Mouse (Mus musculus) cerebellum, postnatal 10 days (tissue): ENCODE results near the gene Pknox2.

Experiments used
- DNase-seq, 2 experiments: peaks; one replicate each; pipeline ENCODE4 v3.0.0; 2021; ENCODE audit warnings: mixed read lengths in 2 of 2

Pknox2 gene

DNA sequence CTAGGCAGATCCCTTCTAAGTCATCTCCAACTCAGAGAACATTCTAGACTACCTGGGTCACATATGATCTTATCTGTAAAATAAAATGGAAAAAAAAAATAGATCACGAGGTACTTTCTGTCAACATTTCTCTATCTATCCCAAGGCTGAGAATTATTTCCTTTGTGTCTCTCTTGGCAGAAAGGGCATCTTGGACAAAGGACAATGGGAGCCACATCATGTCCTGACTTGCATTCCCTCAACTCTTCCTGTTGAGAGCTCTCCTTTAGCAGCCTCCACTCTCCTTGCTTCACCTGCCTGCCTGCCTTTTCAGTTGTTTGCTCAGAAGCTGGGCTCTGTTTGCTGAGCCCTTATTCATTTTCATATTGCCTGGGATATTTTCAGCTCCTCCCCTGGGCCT, 103.0 kb downstream of the Pknox2 start:
- no peak for DNase-seq

DNA sequence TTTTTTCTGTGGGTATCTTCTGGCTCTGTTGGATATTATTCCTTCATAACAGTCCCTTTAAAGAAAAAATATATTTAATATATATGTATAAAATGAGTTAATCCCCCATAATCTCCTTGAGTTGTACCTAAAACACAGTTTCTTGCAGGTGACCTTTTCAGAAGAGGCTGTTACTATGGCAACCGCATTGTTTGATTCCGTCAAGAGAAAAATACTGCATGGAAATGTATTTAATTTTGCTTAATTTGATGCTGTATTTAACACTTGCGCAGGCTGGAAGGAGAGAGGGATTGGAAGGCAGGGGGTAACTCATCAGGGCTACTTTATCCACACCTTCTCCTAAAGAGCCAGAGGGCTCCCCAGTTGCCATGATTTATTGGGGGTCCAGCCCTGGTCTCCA, 108.3 kb downstream of the Pknox2 start:
- no peak for DNase-seq

DNA sequence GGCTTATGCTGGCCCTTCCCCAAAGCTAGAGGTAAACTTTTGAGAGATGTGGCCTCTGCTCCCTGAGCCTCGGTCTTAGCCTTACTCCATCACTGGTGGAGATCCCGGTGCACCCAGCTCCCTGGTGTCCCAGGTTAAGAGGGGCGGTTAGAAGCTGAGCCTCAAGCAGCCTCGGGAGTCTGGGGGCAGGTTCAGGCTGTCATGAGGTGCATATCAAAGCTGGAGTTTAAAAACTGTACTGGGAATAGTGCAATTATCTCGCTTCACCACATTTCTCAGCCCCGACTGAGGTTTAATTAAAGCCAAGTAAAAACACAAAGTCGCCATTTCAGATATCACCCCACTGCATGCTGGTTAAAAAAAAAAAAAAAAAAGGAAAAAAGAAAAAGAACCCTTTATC, 108.8 kb downstream of the Pknox2 start:
- DNase-seq, result no peak

DNA sequence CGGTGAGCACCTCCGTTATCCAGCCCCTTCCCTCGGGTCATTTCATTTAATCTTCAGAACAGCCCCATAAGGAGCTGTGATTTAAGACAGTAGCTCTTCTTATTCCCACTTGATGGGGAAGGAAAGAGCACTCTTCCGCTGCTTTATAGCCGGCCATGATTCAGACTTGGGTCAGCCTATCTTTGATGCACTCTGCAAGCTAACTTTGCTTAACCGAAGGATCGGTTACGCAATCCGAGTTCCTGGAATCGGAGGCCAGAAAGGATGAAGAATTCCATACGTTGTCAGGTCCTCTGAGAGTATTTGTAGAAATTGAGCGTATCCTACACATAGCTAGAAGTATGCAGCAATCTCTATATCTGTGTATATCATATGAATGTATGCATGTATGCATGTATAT, 109.8 kb downstream of the Pknox2 start:
- no peak for DNase-seq

DNA sequence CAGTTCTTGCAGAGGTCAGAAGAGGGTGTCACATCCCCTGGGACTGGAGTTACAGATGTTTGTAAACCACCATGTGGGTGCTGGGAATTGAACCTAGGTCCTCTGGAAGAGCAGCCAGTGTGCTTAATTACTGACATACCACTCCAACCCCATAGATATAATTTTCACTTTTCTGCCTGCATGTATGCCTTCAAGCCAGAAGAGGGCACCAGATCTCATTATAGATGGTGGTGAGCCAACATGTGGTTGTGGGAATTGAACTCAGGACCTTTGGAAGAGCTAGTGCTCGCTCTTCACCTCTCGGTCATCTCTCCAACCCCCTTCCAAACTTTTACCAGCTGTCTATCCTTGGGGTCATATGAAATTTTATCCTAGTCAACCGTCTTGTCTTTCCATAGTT, 112.0 kb downstream of the Pknox2 start:
- no peak for DNase-seq

DNA sequence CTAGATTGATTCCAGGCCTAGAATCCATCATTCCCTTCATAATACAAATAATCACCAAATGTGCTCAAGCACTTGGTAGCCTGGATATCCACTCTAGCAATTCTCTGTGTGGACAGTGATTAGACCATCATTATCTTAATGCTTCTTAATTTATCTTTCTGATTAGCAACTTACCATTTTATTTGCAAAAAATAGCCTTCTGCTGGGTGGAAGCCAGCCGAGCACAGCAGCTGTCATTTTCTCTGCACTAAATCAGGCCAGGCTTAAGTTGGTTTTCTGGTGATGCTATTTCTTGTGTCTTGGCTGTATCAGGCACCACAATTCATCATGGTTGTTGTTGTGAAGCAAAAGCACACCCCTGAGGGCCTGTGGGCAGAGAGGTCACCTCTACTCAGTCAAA, 112.9 kb downstream of the Pknox2 start:
- no peak for DNase-seq

DNA sequence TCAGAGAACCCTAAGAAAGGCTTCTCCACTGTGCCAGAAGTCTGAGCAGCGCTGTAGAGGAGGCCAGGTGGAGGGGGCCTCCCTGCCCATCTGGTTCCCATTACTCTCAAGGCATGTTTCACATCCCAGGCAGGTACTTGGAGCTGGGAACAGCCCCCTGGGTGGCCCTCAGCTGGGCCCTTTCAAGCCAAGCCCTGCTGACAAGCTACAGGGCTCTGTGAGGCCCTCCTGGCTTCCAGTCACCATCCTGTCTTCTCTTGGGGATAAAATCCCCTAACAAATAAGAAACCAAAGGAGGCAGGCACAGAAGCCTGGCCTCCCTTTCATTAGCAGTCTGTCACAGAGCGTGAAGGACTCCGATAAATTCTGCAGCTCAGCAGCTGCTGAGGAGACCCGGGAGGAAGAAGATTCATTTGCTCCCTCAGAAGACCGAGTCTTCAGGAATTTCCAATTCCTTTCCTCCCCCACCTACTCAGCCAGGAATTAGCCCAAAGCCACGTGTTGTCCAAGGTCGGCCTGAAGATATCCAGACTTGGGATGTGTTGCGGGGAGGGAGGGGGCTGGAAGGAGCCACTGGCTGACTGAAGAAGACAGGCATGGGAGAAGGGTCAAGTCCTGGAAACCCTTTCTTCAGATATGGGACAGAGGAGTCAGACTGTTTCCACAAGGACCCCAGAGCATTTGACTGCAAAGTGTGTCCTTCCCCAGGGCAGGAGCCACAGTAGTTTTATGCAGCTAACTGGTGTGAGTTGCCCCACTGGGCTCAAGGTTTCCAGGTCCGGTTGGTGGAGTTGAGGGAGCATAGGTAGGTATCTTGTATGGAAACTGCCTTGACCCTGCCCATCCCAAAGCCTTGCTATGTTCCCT, 116.6 kb downstream of the Pknox2 start:
- DNase-seq, result no peak

DNA sequence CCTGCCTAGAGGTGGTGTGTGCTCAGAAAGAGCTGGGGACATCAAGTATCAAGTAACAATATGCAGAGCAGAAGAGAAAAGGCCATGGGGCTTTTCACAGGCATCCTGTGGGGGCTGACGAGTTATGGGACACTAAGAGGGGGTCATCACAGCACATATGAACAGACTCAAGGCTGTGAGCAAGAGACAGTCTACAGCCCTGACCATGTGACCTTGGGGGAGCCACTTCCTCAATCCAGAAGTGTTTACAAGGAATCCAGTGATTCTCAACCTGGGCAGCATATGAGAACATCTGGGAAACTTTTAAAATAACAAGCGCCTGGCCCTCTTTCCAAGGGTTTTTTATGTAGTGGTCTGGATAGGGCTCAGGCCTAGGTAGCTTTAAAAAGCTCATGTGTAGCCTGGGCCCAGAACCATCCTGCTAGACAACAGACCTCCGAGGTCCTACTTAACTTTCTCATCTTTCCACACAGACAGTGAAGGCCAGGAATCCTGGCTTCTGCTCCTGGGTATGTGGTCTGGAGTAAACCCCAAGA, 117.3 kb downstream of the Pknox2 start:
- no peak for DNase-seq

DNA sequence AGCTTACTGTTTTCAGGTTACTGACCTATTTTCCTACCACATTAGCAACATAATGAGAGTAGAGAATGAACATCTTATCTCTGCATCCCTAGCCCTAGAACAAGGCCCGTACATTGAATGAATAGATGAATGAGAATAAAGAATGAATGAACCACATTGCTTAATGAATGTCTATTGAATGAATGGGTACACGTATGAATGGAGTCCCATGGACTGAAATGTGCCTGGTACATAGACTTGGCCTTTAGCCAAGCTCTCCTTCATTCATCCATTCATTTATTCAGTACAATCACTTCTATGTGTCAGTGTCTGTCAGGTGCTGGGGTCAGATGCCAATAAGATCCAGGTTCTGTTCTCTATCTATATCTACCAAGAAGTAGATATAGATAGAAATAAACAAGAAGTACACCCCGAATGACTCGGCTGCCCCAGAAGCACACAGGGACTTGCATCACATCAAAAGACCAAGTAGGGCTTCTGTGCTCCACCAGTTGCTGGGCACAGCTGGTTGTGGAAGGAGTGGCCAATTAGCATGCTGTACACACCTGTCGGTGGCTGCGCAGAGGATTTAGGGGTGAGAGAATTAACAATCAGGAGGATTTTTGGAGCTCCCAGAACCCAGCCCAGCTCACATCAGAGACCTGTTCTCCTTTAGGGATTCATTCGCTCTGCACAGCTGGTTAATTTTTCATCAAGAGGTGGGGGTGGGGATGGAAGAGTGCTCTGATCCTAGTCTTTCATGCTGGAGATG, 119.2 kb downstream of the Pknox2 start:
- DNase-seq, result no peak

DNA sequence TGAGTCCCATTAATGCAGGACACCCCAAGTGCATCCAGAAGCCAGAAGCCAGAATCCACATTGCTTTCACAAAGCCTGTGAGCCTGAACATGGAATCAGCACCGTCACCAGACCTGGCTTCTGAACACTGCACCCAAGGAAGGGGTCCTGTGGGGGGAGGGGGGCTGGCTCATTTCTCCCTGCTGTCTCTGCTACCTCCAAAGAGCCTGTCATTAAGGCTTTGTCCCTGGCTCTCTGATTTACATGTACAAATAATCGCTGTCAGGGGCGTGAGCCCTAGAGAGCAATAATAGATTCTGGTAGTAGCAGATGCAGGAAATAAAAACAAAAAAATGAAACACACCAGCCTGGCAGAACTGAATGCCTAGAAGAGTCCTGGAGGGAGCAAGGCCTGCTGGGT, 121.3 kb downstream of the Pknox2 start:
- DNase-seq, result no peak

DNA sequence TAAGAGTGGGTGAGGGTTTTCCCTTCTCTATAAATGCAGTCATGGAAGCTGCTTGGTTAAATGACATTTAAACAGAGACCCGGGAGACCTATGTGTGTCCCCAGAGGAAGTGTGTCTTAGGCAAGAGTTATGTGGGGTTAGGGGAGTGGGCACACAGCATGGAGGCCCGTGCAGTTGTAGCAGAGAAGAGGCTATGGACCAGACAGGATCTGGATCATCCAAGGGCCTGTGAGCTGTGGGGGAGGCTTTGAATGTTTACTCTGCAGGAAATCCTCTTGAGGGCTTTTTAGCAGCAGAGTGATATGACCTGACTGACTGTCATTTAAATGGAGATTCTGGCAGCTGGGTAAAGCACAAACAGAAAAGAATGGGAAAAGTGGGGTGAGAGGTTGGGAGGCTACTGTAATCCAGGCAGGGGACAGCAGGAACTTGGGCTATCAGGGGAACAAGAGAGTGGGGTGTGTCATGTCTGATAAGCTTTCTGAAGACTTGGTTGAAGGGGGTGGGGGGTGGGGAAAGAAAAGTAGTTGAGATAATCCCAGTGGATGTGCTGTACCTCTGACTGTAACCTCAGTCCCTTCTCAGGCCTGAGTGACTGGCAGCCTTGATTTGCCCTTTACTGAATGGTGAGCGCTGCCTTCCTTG, 125.5 kb downstream of the Pknox2 start:
- no peak for DNase-seq

DNA sequence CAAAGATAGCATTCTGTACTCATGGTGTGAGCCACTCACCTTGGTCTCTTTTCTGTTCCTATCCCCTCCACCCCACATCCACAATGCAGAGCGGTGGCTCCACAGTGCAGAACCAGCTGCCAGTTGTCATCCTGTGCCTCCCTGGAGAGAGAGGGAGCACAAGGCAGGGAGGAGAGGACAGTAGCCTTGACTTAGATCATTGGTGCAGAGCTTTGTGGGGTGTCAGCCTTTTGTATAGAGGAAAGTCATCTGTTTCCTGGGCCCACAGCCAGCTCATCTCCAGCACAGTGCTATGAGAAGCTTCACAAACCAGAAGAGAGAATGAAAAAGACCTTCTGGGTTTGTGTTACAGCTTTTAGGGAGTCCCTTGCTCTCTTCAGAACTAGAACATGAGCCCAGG, 129.1 kb downstream of the Pknox2 start:
- peak; percentile 44 to 54 for DNase-seq

DNA sequence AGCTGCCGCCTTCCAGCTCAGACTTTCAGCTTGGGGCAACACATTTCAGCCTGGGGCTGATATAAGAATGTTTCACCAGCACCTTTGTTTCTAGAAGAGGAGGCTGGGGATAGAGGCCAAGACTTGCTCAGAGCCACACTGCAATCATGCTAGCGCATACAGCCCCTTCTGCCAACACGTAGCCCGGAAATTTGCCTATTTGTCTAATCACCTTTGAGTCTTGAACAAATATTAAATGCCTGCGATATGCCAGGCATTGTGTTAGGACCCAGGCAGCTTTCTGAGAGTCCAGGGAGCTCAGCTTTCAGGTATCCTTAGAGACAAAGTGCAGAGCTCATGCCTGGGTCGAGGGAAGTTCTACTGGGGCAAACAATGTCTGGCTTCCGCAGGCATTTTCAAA, 130.0 kb downstream of the Pknox2 start:
- no peak for DNase-seq

DNA sequence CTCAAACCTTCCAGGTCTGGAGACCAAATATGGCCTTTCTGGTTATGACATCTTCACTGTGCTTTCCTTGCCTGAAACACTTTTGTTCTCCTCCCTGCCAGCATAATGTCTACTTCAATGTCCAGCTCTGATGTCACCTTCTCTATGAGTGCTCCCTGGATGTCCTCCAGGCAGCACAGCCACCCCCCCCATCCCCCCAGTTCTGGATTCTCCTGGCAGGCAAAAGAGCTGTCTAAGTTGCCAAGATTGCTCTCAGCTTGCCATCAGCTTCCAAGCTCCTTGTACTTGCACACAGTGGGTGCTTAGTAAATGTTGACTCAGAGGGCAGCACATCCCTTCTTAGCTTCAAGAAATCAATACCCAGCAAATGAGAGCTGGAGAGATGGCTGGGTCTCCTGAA, 131.0 kb downstream of the Pknox2 start:
- peak; percentile 48 to 53 for DNase-seq

DNA sequence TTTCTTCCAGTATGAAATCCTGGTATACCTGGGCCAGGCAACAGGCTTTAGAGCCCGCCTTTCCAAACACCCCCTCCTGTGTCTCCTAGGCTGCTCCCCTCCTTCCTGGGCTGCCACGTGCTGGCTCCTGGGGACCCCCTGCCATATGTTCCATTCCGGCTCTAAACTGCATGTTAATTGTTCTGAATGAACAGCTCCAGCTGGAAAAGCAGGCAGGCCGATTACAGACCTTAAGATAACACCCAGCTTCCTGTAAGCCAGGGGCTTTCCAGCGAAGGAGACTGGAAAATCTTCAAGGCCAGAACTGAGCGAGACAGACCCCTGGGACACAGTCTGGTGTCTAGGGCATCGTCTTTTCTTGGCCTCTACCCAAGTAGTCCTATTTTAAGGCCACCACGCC, 133.6 kb downstream of the Pknox2 start:
- DNase-seq, result no peak

DNA sequence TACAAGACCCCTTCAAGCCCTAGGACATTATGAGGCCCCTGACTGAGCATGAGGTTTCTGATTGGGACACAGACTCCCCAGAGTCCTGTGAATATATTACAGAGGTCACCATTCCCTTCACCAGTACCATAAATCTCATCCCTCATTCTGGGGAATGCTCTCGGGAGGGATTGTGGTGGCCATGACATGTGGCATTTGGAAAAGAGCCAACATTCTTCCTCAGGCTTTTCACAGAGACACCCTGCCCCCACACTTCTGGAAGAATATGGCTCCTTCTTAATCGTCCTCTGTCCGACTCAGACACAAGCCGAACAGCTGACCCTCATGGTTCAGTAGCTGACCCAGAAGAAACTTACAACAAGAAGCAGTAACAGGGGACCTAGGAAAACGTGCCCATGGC, 139.1 kb downstream of the Pknox2 start:
- no peak for DNase-seq

DNA sequence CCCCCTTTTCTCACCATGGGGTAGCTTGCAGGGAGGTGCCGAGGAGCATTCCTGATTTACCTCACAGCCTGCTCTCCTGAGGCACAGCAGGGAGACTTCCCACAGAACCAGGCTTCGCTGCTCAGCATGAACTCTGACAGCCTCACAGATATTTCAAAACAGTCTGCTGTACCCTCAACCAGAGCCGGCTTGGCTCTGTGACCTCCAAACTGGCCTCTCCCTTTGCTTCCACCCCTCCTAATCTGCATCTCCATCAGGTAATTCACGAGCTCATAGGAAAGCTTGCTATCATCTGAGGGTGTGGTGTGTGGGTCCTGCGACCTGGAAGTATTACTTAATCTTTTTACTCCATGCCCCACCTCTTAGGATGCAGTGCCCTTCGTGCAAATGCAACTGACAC, 142.5 kb downstream of the Pknox2 start:
- no peak for DNase-seq

DNA sequence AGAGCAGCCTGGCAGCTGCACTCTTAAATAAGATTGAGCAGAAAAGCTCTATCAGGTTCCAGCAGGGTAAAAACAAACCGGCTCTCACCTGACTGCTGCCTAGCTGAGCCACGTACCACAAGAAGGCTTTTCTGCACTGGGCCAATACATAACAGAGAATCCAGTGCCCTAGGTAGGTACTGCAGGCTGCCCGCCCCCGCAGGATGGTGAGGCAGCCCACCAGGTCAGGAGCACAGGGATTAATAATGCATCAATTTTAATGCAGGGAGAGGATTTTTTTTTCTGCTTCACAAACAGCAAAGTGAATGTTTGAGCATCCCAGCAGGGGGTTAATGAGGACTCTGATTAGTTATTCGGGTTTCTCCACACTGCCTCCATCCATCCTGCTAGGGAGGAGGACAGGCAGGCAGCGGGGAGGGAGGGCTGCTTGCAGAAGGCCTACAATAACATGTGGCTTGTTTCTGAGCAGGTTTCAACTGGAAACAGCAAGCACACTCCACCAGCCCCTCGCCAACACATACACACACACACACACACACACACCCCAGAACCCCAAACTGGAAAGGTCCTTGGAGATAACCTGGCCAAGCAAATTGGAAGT, 145.2 kb downstream of the Pknox2 start:
- peak; percentile 25 to 44 for DNase-seq

DNA sequence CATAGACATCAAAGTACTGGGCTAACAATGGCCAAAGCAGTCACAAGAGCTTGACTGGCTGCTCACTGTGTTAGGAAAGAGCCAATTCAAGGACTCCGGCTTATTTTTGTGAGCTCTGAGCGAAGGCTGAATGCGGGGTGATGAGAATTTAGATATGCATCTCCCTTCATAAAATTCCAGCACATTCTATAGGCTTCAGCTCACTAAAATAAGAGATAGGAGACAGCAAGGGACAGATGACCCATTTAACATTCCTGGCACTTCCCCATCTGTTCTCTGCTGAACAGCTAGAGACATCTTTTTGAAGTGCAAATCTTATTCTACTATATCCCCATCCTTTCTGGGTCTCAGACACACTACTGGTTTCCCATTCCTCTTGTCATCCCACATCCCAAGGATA, 147.8 kb downstream of the Pknox2 start:
- DNase-seq, result no peak

DNA sequence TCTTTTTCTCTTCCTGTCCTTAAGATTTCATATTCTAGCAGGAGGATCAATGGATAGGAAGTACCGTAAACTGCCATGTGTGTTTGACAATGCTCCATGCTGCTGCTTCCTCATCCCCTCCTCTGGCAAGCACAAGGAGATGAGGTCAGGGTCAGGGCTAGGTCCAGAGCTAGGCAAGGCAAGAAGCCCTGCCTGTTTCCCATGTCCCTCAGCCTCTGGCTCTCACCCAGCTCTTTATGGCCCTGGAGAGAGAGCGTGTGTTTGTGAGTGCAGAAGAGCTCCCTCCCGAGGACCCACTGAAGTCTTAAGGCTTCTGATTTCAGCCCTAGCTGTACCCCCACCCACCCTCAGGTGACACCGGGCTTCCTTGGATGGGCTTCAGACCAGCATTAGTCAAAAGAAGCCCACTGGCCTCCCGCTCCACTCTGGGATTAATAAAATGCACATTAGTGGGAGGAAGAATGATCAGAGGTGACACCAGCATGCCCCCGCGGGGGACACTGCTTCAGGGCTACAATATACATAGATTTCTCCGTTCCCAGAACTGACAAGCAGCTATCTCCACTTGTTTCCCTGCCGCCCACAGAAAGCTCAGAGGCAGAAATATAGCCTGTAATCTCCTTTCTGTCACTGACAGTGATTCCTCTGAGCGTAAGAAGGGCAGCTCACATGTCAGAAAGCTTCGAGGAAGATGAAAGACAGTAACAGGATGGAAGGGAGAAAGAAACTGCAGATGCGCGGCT, 156.4 kb downstream of the Pknox2 start:
- no peak for DNase-seq

DNA sequence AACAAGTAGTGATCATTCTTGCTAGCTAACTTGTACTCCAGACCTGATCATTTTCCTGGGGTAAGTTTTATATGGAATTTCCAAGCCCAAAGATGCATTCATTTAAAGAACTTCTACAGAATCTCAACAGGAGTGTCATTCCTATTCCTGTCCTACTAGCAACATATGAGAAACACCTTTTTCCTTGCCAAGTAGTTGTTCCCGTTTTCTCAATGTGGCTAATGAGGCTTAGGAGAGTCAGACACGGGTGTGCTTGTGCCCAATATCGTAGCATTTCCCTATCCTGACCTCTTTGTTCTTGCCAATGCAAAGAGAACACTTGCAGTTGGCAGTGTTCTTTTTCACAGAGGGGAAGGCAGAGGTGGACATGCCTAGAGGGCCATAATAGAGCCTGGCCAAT, 157.2 kb downstream of the Pknox2 start:
- no peak for DNase-seq

DNA sequence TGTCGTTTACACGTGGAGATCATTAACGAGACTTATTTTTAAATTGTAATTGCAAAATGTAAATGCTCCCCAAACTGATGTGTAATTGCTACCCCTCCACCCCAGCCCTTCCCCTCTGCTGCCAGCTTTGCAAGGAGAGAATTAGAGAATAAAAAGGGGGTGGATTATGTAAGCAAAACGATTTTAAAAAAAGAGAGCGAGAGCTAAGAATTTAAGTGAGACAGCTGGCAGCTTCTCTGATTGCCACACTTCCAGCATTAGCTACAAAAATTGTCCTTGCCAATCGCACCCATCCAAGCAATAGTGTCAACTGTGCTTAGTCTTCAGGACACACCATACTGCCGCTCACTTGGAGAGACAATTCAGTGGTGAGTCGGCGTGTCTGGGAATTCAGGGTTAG, 162.0 kb downstream of the Pknox2 start:
- no peak for DNase-seq
